ENCODE assay signal across 27 mouse cellular contexts in the genomic region with DNA sequence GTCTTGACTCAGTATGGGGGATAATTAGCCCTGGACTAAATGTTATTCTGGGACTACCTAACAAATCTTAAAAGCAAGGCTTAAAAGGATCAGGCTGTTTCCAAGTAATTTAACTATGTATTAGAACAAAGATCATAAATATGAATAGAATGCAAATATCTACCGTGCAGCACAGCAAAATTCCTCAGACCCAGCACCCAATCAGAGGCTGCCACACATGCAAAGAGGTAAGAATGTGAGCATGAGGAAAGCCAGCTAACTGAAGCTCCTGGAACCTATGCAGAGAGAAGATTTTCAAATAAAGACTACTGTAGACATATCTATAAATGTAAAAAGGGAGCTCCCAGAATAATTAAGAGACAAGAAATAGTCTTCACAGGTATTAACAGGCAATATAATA.
"Had no signal": no experiment of that assay in that cellular context is flagged by ENCODE, and none has a peak within 500 bp of the region (broad histone marks: within the 10 kb centered on the region; RNA-seq: fewer than 3 reads in every experiment).

No protein-coding gene starts in this region.

- H3K9ac ChIP-seq: heart, embryonic 13.5 days; heart, embryonic 15.5 days; hindbrain, embryonic 13.5 days; hindbrain, embryonic 15.5 days; kidney, embryonic 15.5 days; limb, embryonic 13.5 days; limb, embryonic 15.5 days; liver, embryonic 12.5 days; liver, embryonic 14.5 days had no signal

- H3K4me3 ChIP-seq: heart, adult 2 months; heart, embryonic 13.5 days; heart, embryonic 15.5 days; hindbrain, embryonic 13.5 days; hindbrain, embryonic 15.5 days; kidney, embryonic 15.5 days; limb, embryonic 13.5 days; limb, embryonic 15.5 days; liver, embryonic 12.5 days had no signal

- DNase-seq: gastrocnemius, postnatal 14 days; gastrocnemius, postnatal 36 days; heart, adult 11 months; heart, adult 2 months; heart, postnatal 14 days; heart, postnatal 36 days; kidney, adult 11 months; kidney, adult 2 months; kidney, adult 9 months; kidney, postnatal 14 days; kidney, postnatal 36 days; layer of hippocampus, adult 9-11 months; layer of hippocampus, postnatal 36 days; left cerebral cortex, postnatal 4 days had no signal

- H3K9me3 ChIP-seq: heart, embryonic 13.5 days; heart, embryonic 15.5 days; hindbrain, embryonic 13.5 days; hindbrain, embryonic 15.5 days; kidney, embryonic 15.5 days; limb, embryonic 13.5 days; limb, embryonic 15.5 days; liver, embryonic 12.5 days had no signal

- H3K27ac ChIP-seq: heart, adult 2 months; heart, embryonic 13.5 days; heart, embryonic 15.5 days; hindbrain, embryonic 13.5 days; hindbrain, embryonic 15.5 days; hindbrain, postnatal 0 days; kidney, embryonic 15.5 days; kidney, postnatal 0 days; limb, embryonic 13.5 days; limb, embryonic 15.5 days; liver, embryonic 12.5 days; liver, embryonic 14.5 days had no signal

- H3K4me2 ChIP-seq: heart, embryonic 11.5 days; heart, embryonic 13.5 days; heart, embryonic 15.5 days; hindbrain, embryonic 13.5 days; hindbrain, embryonic 15.5 days; kidney, embryonic 15.5 days; limb, embryonic 13.5 days; limb, embryonic 15.5 days; liver, embryonic 12.5 days had no signal

- ATAC-seq: hindbrain, postnatal 0 days; intestine, embryonic 16.5 days; liver, embryonic 12.5 days had no signal

- H3K4me1 ChIP-seq: hindbrain, embryonic 13.5 days; hindbrain, embryonic 15.5 days; kidney, embryonic 15.5 days; limb, embryonic 13.5 days; limb, embryonic 15.5 days; liver, embryonic 12.5 days had no signal

- H3K27me3 ChIP-seq: heart, embryonic 13.5 days; heart, embryonic 15.5 days; hindbrain, embryonic 13.5 days; hindbrain, embryonic 15.5 days; kidney, embryonic 15.5 days; limb, embryonic 13.5 days; limb, embryonic 15.5 days; liver, embryonic 12.5 days had no signal

- H3K36me3 ChIP-seq: heart, embryonic 13.5 days; heart, embryonic 15.5 days; hindbrain, embryonic 13.5 days; hindbrain, embryonic 15.5 days; kidney, embryonic 15.5 days; limb, embryonic 13.5 days; limb, embryonic 15.5 days; liver, embryonic 12.5 days had no signal
